Mouse (Mus musculus) midbrain, postnatal 0 days (tissue): ENCODE data around the gene Tmem143. TPM values are rescaled to one million over a fixed set of nuclear protein-coding genes. Genes with fewer than 3 reads are reported as not detected.

Experiments used
- ATAC-seq: fragments of 200-750 bp; cut with Nextera tagmentation; 2 replicates; pipeline ENCODE4 v1.8.0; 2017; ENCODE audit warnings: moderate number of reproducible peaks, mild to moderate bottlenecking, moderate TSS enrichment, moderate library complexity; ENCODE audit not compliant: low FRiP score
- DNase-seq: peaks from one replicate; pipeline ENCODE4 v3.0.0-alpha.2; 2015; ENCODE audit warnings: low spot score
- H3K27ac ChIP-seq: fragments of 300-500 bp; sonication (generic); 2 replicates; pipeline ENCODE4 v1.5.1; 2014; ENCODE audit warnings: low read depth, mild to moderate bottlenecking, low read length, mixed read lengths
- H3K27me3 ChIP-seq: fragments of 300-500 bp; sonication (generic); 2 replicates; pipeline ENCODE4 v1.6.1; 2014; ENCODE audit warnings: low read length, control low read depth, mixed read lengths; ENCODE audit not compliant: insufficient read depth
- H3K36me3 ChIP-seq: fragments of 300-500 bp; sonication (generic); 2 replicates; pipeline ENCODE4 v1.6.1; 2014; ENCODE audit warnings: low read length, control low read depth, mixed read lengths; ENCODE audit not compliant: insufficient read depth
- H3K4me1 ChIP-seq: fragments of 300-500 bp; sonication (generic); 2 replicates; pipeline ENCODE4 v1.6.1; 2014; ENCODE audit warnings: mild to moderate bottlenecking, control low read depth, antibody characterized with exemption, low read length, mixed read lengths; ENCODE audit not compliant: insufficient read depth
- H3K4me2 ChIP-seq: fragments of 300-500 bp; sonication (generic); 2 replicates; pipeline ENCODE4 v1.6.1; 2014; ENCODE audit warnings: low read depth, mild to moderate bottlenecking, low read length, mixed read lengths; ENCODE audit not compliant: poor library complexity, severe bottlenecking
- H3K4me3 ChIP-seq: fragments of 300-500 bp; sonication (generic); 2 replicates; pipeline ENCODE4 v1.5.1; 2014; ENCODE audit warnings: low read depth, mild to moderate bottlenecking, low read length, moderate library complexity
- H3K9ac ChIP-seq: fragments of 300-500 bp; sonication (generic); replicated peaks from 2 replicates; pipeline ENCODE4 v1.6.1; 2014; ENCODE audit warnings: mild to moderate bottlenecking, low read length, moderate library complexity, mixed read lengths; ENCODE audit not compliant: poor library complexity, severe bottlenecking
- H3K9me3 ChIP-seq: fragments of 300-500 bp; sonication (generic); 2 replicates; pipeline ENCODE4 v1.6.1; 2016; ENCODE audit warnings: low read length, control low read depth
- CTCF ChIP-seq: IDR thresholded peaks from 2 replicates; pipeline ENCODE4 v1.5.1; 2016; ENCODE audit warnings: antibody characterized with exemption, mild to moderate bottlenecking
- WGBS: fragments of 180-500 bp; shearing (Covaris S2); extraction: QIAGEN DNeasy Blood & Tissue Kit; methylation state at CpG from one replicate; pipeline ENCODE4 v1.1.7; 2014; 5-methylcytosine and 5-hydroxymethylcytosine counted together
- polyA plus RNA-seq: library from polyadenylated mRNA; unstranded; fragments of >200 nt; fragmentation: Nextera tagmentation; extraction: Ambion mirVana; gene quantifications from 2 replicates; pipeline ENCODE4 v1.2.1, GENCODE M21; 2015
- total RNA-seq: library from RNA; depleted of rRNA; stranded (reverse); fragments of >200 nt; gene quantifications from 2 replicates; pipeline ENCODE4 v1.2.3, GENCODE M21; 2014

Tmem143 gene
- total and polyA plus RNA-seq, 2 experiments from 2014 or later: 5.6 to 41.6 TPM

- H3K9me3 ChIP-seq: no peaks in the 10 kb centered on the region
- H3K36me3 ChIP-seq: no peaks in the 10 kb centered on the region
- no peaks in the 10 kb centered on the region for H3K27me3 ChIP-seq
- 45% methylated on average over 9 of the region's 9 CpGs for WGBS
- peaks cover 9% of the 10 kb centered on the region; the same call in 1 of the 2 replicates for H3K4me1 ChIP-seq
- no peak within 1 kb of the TSS for H3K9ac ChIP-seq
- H3K27ac ChIP-seq: no peak within 1 kb of the TSS
- ATAC-seq (no peak), DNase-seq (no peak)
- H3K4me2 ChIP-seq: peak within 1 kb of the TSS; percentile 10; the same call in 1 of the 2 replicates
- no peak for TF ChIP-seq CTCF
- H3K4me3 ChIP-seq: peak within 1 kb of the TSS; percentile 10; the same call in 1 of the 2 replicates
These were observed 24.5 kb downstream of the Tmem143 start, which contains the start of gene Emp3 for GRCm38 (mm10) chr7:45921242-45921621. Gene Emp3, minus strand, starts transcription at chr7:45921404.

- WGBS: 87% methylated on average over 12 of the region's 12 CpGs
- H3K9ac ChIP-seq: no peak overlapping the region
- TF ChIP-seq CTCF: no peak
- no peak overlapping the region for H3K4me3 ChIP-seq
- H3K4me2 ChIP-seq: peak overlapping the region; percentile 80
- H3K4me1 ChIP-seq: peaks cover 4% of the 10 kb centered on the region; the same call in 1 of the 2 replicates
- no peaks in the 10 kb centered on the region for H3K9me3 ChIP-seq
- no peaks in the 10 kb centered on the region for H3K36me3 ChIP-seq
- ATAC-seq: no peak
- no peaks in the 10 kb centered on the region for H3K27me3 ChIP-seq
- DNase-seq: no peak
- peak overlapping the region; percentile 75 for H3K27ac ChIP-seq
These were observed 25.3 kb downstream of the Tmem143 start for GRCm38 (mm10) chr7:45921950-45922600.

- H3K27ac ChIP-seq: peak overlapping the region; percentile 75
- peak overlapping the region; percentile 50 for H3K4me3 ChIP-seq
- ATAC-seq (peak; percentile 87), DNase-seq (peak; percentile 97)
- H3K4me1 ChIP-seq: peaks cover 3% of the 10 kb centered on the region; the same call in 1 of the 2 replicates
- no peaks in the 10 kb centered on the region for H3K36me3 ChIP-seq
- H3K4me2 ChIP-seq: peak overlapping the region; percentile 80
- H3K27me3 ChIP-seq: no peaks in the 10 kb centered on the region
- H3K9me3 ChIP-seq: no peaks in the 10 kb centered on the region
- under 1% methylated on average over 37 of the region's 37 CpGs for WGBS
- peak overlapping the region; percentile 59 for H3K9ac ChIP-seq
- no peak for TF ChIP-seq CTCF
These were observed 26.4 kb downstream of the Tmem143 start for GRCm38 (mm10) chr7:45922928-45923761.

- H3K27ac ChIP-seq: peak within 1 kb of the TSS; percentile 75
- no peaks in the 10 kb centered on the region for H3K9me3 ChIP-seq
- 5% methylated on average over 24 of the region's 24 CpGs for WGBS
- H3K4me3 ChIP-seq: peak within 1 kb of the TSS; percentile 50
- peak; percentile 64 for ATAC-seq
- H3K9ac ChIP-seq: peak within 1 kb of the TSS; percentile 59
- H3K27me3 ChIP-seq: no peaks in the 10 kb centered on the region
- no peaks in the 10 kb centered on the region for H3K36me3 ChIP-seq
- DNase-seq: peak; percentile 65
- TF ChIP-seq CTCF: no peak
- H3K4me2 ChIP-seq: peak within 1 kb of the TSS; percentile 80
- H3K4me1 ChIP-seq: peaks cover 3% of the 10 kb centered on the region; the same call in 1 of the 2 replicates
These were observed 27.2 kb downstream of the Tmem143 start, which contains the start of gene Ccdc114 for GRCm38 (mm10) chr7:45923762-45924428. Gene Ccdc114, plus strand, starts transcription at chr7:45924072.

GRCm38 (mm10) chr7:45924429-45924816 is 27.7 kb downstream of the Tmem143 start:
- no peak overlapping the region for H3K9ac ChIP-seq
- WGBS: 10% methylated on average over 12 of the region's 14 CpGs
- H3K4me1 ChIP-seq: peaks cover 3% of the 10 kb centered on the region; the same call in 1 of the 2 replicates
- H3K4me2 ChIP-seq: peak overlapping the region; percentile 80; the same call in 1 of the 2 replicates
- no peaks in the 10 kb centered on the region for H3K36me3 ChIP-seq
- ATAC-seq (no peak), DNase-seq (no peak)
- peak; percentile 30 for TF ChIP-seq CTCF
- H3K27me3 ChIP-seq: no peaks in the 10 kb centered on the region
- H3K4me3 ChIP-seq: peak overlapping the region; percentile 50; the same call in 1 of the 2 replicates
- H3K9me3 ChIP-seq: no peaks in the 10 kb centered on the region
- H3K27ac ChIP-seq: no peak overlapping the region; the same call in 1 of the 2 replicates
